Mouse (Mus musculus) cerebellum, adult 2 months (tissue): Measurements from ENCODE around the gene Slc50a1.

Source experiments
- CTCF ChIP-seq: fragments of 200-500 bp; IDR thresholded peaks from 2 replicates; pipeline ENCODE4 v1.5.1; 2011; ENCODE audit warnings: low read depth, mild to moderate bottlenecking, control low read depth, low read length, moderate library complexity, borderline replicate concordance; ENCODE audit not compliant: insufficient read depth
- POLR2A ChIP-seq: fragments of 200-500 bp; IDR thresholded peaks from 2 replicates; pipeline ENCODE4 v1.6.1; 2011; ENCODE audit warnings: low read length, control low read depth, borderline replicate concordance; ENCODE audit not compliant: insufficient read depth

- TF ChIP-seq POLR2A, result no peak
- TF ChIP-seq CTCF, result no peak
Observed at GRCm38 (mm10) chr3:89228836-89229235, 41.5 kb downstream of the Slc50a1 start, which contains the start of gene Muc1.
